Mouse (Mus musculus) CD8-positive naive resting alpha-beta T cell, adult 2 months (primary cell): ENCODE results near the gene Hvcn1.
"Not testable (repeated sequence)": the region's sequence is repeated elsewhere in the genome, so short reads cannot be mapped to it uniquely, and the experiment has no call there.

Source experiments
- DNase-seq, 2 experiments: peaks; one replicate each; pipeline ENCODE4 v3.0.0; 2022; ENCODE audit warnings: low read depth in 2 of 2, low spot score in 2 of 2

The Hvcn1 gene

GRCm38 (mm10) chr5:122206475-122206874, at the start of gene Hvcn1:
Gene Hvcn1 (plus strand): TSS chr5:122206804.
- DNase-seq = no peak

GRCm38 (mm10) chr5:122157827-122158381, 48.7 kb upstream of the Hvcn1 start, which contains the start of gene Ppp1cc:
Gene Ppp1cc (plus strand): TSS chr5:122158278.
- DNase-seq = peak; percentile 86 to 88

GRCm38 (mm10) chr5:122158557-122159515, 47.8 kb upstream of the Hvcn1 start:
- DNase-seq = no peak

GRCm38 (mm10) chr5:122163194-122163593, 43.4 kb upstream of the Hvcn1 start:
- DNase-seq = peak; percentile 57 to 66

GRCm38 (mm10) chr5:122164011-122164410, 42.6 kb upstream of the Hvcn1 start:
- no peak for DNase-seq

- no peak for DNase-seq
Observed at GRCm38 (mm10) chr5:122165233-122165915, 41.2 kb upstream of the Hvcn1 start.

- DNase-seq = no peak
Observed at GRCm38 (mm10) chr5:122166636-122167161, 39.9 kb upstream of the Hvcn1 start.

- DNase-seq = no peak
Observed at GRCm38 (mm10) chr5:122168344-122169069, 38.1 kb upstream of the Hvcn1 start.

GRCm38 (mm10) chr5:122171058-122171457, 35.5 kb upstream of the Hvcn1 start:
- no peak for DNase-seq

GRCm38 (mm10) chr5:122175402-122175801, 31.2 kb upstream of the Hvcn1 start:
- no peak for DNase-seq

GRCm38 (mm10) chr5:122175961-122176360, 30.6 kb upstream of the Hvcn1 start:
- DNase-seq = no peak

GRCm38 (mm10) chr5:122176398-122176797, 30.2 kb upstream of the Hvcn1 start:
- peak; percentile 57 to 69 for DNase-seq

- DNase-seq = no peak
Observed at GRCm38 (mm10) chr5:122179665-122180064, 26.9 kb upstream of the Hvcn1 start.

GRCm38 (mm10) chr5:122184283-122184806, 22.3 kb upstream of the Hvcn1 start:
- DNase-seq = no peak

- DNase-seq = not testable (repeated sequence)
Observed at GRCm38 (mm10) chr5:122184858-122185257, 21.7 kb upstream of the Hvcn1 start.

- no peak for DNase-seq
Observed at GRCm38 (mm10) chr5:122189115-122189514, 17.5 kb upstream of the Hvcn1 start.

- DNase-seq = no peak
Observed at GRCm38 (mm10) chr5:122190465-122190864, 16.1 kb upstream of the Hvcn1 start.

GRCm38 (mm10) chr5:122191269-122192063, 15.1 kb upstream of the Hvcn1 start:
- no peak for DNase-seq

- DNase-seq = no peak
Observed at GRCm38 (mm10) chr5:122192347-122192746, 14.3 kb upstream of the Hvcn1 start.

- DNase-seq = no peak
Observed at GRCm38 (mm10) chr5:122200872-122201271, 5.7 kb upstream of the Hvcn1 start.
